Mouse (Mus musculus) stomach, postnatal 0 days (tissue): ENCODE data around the gene Ctsc. TPM values are rescaled to one million over a fixed set of nuclear protein-coding genes. Genes with fewer than 3 reads are reported as not detected.

Experiments used
- ATAC-seq: fragments of 200-750 bp; cut with Nextera tagmentation; 2 replicates; pipeline ENCODE4 v1.8.0; 2017; ENCODE audit not compliant: low FRiP score, low TSS enrichment
- DNase-seq: peaks from one replicate; pipeline ENCODE4 v3.0.0-alpha.2; 2016; ENCODE audit warnings: low spot score
- H3K27ac ChIP-seq: fragments of 300-500 bp; sonication (generic); replicated peaks from 2 replicates; pipeline ENCODE4 v1.5.1; 2014; ENCODE audit warnings: mild to moderate bottlenecking, control low read depth
- H3K27me3 ChIP-seq: fragments of 300-500 bp; sonication (generic); 2 replicates; pipeline ENCODE4 v1.6.1; 2014; ENCODE audit warnings: low read length; ENCODE audit not compliant: control insufficient read depth, insufficient read depth
- H3K36me3 ChIP-seq: fragments of 300-500 bp; sonication (generic); 2 replicates; pipeline ENCODE4 v1.6.1; 2014; ENCODE audit warnings: low read length, mixed read lengths; ENCODE audit not compliant: control insufficient read depth, insufficient read depth
- H3K4me1 ChIP-seq: fragments of 300-500 bp; sonication (generic); replicated peaks from 2 replicates; pipeline ENCODE4 v1.6.1; 2014; ENCODE audit warnings: antibody characterized with exemption; ENCODE audit not compliant: control insufficient read depth, insufficient read depth
- H3K4me2 ChIP-seq: fragments of 300-500 bp; sonication (generic); replicated peaks from 2 replicates; pipeline ENCODE4 v1.6.1; 2014; ENCODE audit warnings: low read depth, mild to moderate bottlenecking, control low read depth, moderate library complexity
- H3K4me3 ChIP-seq: fragments of 300-500 bp; sonication (generic); 2 replicates; pipeline ENCODE4 v1.5.1; 2014; ENCODE audit warnings: low read depth, low read length, control low read depth
- H3K9ac ChIP-seq: fragments of 300-500 bp; sonication (generic); 2 replicates; pipeline ENCODE4 v1.6.1; 2014; ENCODE audit warnings: mild to moderate bottlenecking, low read length, control low read depth, mixed read lengths
- H3K9me3 ChIP-seq: fragments of 300-500 bp; sonication (generic); 2 replicates; pipeline ENCODE4 v1.6.1; 2016; ENCODE audit warnings: low read length; ENCODE audit not compliant: control insufficient read depth
- CTCF ChIP-seq: IDR thresholded peaks from 2 replicates; pipeline ENCODE4 v1.5.1; 2016; ENCODE audit warnings: antibody characterized with exemption, low read depth, mild to moderate bottlenecking, moderate library complexity
- EP300 ChIP-seq: optimal IDR thresholded peaks from 2 replicates; pipeline ENCODE3; 2016; ENCODE audit warnings: antibody characterized with exemption
- WGBS: fragments of 180-500 bp; shearing (Covaris S2); extraction: QIAGEN DNeasy Blood & Tissue Kit; methylation state at CpG from one replicate; pipeline ENCODE4 v1.1.7; 2014; 5-methylcytosine and 5-hydroxymethylcytosine counted together
- polyA plus RNA-seq: library from polyadenylated mRNA; unstranded; fragments of >200 nt; fragmentation: Nextera tagmentation; extraction: Ambion mirVana; gene quantifications from 2 replicates; pipeline ENCODE4 v1.2.1, GENCODE M21; 2015

Gene Ctsc
- polyA plus RNA-seq, 1 experiment from 2014 or later: 65.8 TPM

GRCm38 (mm10) chr7:88251535-88251934, 26.4 kb upstream of the Ctsc start:
- 58% methylated on average over 1 of the region's 1 CpGs for WGBS
- no peak overlapping the region for H3K27ac ChIP-seq

DNA sequence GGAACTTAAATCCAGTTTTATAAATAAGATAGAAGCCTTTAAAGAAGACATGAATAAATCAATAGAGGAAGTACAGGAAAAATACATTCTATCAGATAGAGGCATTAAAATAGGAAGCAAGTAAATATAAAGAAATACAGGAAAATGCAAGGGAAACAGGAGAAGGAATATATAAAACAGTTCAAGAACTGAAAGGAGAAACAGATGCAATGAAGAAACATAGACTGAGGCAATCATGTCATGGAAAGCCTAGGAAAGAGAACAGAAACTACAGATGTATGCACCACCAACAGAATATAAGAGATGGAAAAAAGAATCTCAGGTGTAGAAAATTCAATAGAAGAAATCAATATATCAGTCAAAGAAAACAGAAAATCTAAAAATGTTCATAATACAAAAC, 25.8 kb upstream of the Ctsc start:
- DNase-seq (no peak), ATAC-seq (no peak)
- no peak overlapping the region for H3K4me2 ChIP-seq
- H3K4me1 ChIP-seq: no peaks in the 10 kb centered on the region
- H3K9ac ChIP-seq: no peak overlapping the region
- H3K27me3 ChIP-seq: no peaks in the 10 kb centered on the region
- H3K36me3 ChIP-seq: no peaks in the 10 kb centered on the region
- H3K4me3 ChIP-seq: no peak overlapping the region
- H3K9me3 ChIP-seq: no peaks in the 10 kb centered on the region
- TF ChIP-seq EP300 (no peak), CTCF (no peak)
- H3K27ac ChIP-seq: no peak overlapping the region

More at GRCm38 (mm10) chr7:88251535-88251934, 26.4 kb upstream of the Ctsc start:
- Histone ChIP-seq H3K4me2 (no peak overlapping the region), H3K27me3 (no peaks in the 10 kb centered on the region), H3K9me3 (no peaks in the 10 kb centered on the region), H3K4me1 (no peaks in the 10 kb centered on the region), H3K36me3 (no peaks in the 10 kb centered on the region), H3K9ac (no peak overlapping the region), H3K4me3 (no peak overlapping the region)
- ATAC-seq (no peak), DNase-seq (no peak)
- TF ChIP-seq CTCF: no peak
- no peak for TF ChIP-seq EP300

- no peaks in the 10 kb centered on the region for H3K36me3 ChIP-seq
- TF ChIP-seq EP300 (no peak), CTCF (no peak)
- H3K4me1 ChIP-seq: no peaks in the 10 kb centered on the region
- H3K9ac ChIP-seq: no peak overlapping the region
- ATAC-seq (no peak), DNase-seq (no peak)
- H3K4me3 ChIP-seq: no peak overlapping the region
- H3K9me3 ChIP-seq: no peaks in the 10 kb centered on the region
- H3K27ac ChIP-seq: no peak overlapping the region
- no peak overlapping the region for H3K4me2 ChIP-seq
- no peaks in the 10 kb centered on the region for H3K27me3 ChIP-seq
These were observed 23.0 kb upstream of the Ctsc start for GRCm38 (mm10) chr7:88254884-88255283.

- DNase-seq (no peak), ATAC-seq (no peak)
- Histone ChIP-seq H3K4me1 (no peaks in the 10 kb centered on the region), H3K27me3 (no peaks in the 10 kb centered on the region), H3K9ac (no peak overlapping the region), H3K36me3 (no peaks in the 10 kb centered on the region), H3K4me3 (no peak overlapping the region), H3K27ac (no peak overlapping the region), H3K9me3 (no peaks in the 10 kb centered on the region), H3K4me2 (no peak overlapping the region)
- 65% methylated on average over 7 of the region's 7 CpGs for WGBS
- TF ChIP-seq CTCF (no peak), EP300 (no peak)
These were observed 18.5 kb upstream of the Ctsc start for GRCm38 (mm10) chr7:88259155-88259925.

GRCm38 (mm10) chr7:88261799-88262198, 16.1 kb upstream of the Ctsc start:
- Histone ChIP-seq H3K4me1 (no peaks in the 10 kb centered on the region), H3K36me3 (no peaks in the 10 kb centered on the region), H3K27me3 (no peaks in the 10 kb centered on the region), H3K4me3 (no peak overlapping the region), H3K9ac (no peak overlapping the region), H3K27ac (no peak overlapping the region), H3K4me2 (no peak overlapping the region), H3K9me3 (no peaks in the 10 kb centered on the region)
- DNase-seq: no peak
- TF ChIP-seq EP300 (no peak), CTCF (no peak)
- peak; percentile 72 for ATAC-seq
- 51% methylated on average over 4 of the region's 4 CpGs for WGBS

DNA sequence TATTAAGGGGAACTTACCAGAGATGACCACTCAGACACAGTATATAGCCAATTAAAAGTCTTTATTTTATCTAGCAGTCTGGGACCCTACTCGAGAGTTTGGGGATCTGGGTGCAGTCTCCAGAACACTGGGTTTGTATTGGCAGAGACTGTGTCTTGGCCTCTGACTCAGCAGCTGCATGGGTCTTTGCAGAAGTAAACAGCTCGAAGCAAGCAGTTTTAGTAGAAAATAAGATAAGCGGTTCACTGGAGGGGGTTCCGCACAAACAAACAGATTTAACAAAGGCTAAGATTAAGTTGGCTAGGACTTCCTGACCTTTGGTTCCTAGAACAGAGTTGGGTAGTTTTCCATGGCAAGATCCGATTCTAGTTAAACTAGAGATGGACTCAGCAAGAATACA, 13.0 kb upstream of the Ctsc start:
- H3K4me2 ChIP-seq: no peak overlapping the region
- H3K36me3 ChIP-seq: no peaks in the 10 kb centered on the region
- WGBS: 48% methylated on average over 5 of the region's 5 CpGs
- ATAC-seq (no peak), DNase-seq (no peak)
- H3K27me3 ChIP-seq: no peaks in the 10 kb centered on the region
- no peak overlapping the region for H3K27ac ChIP-seq
- no peaks in the 10 kb centered on the region for H3K9me3 ChIP-seq
- H3K4me3 ChIP-seq: no peak overlapping the region
- no peaks in the 10 kb centered on the region for H3K4me1 ChIP-seq
- TF ChIP-seq EP300: no peak
- no peak overlapping the region for H3K9ac ChIP-seq
